Mouse (Mus musculus) activated CD4-positive, CD25-positive, alpha-beta regulatory T cell, adult 9 weeks (primary cell): ENCODE results near the gene Slc22a13. TPM values are rescaled to one million over a fixed set of nuclear protein-coding genes. Genes with fewer than 3 reads are reported as not detected.

ENCODE experiments used
- polyA plus RNA-seq: library from polyadenylated mRNA; unstranded; fragments of 100-300 nt; shearing (Covaris generic); gene quantifications from one replicate; pipeline ENCODE4 v1.2.1, GENCODE M21; 2017

Slc22a13 gene
- not detected for polyA plus RNA-seq

DNA sequence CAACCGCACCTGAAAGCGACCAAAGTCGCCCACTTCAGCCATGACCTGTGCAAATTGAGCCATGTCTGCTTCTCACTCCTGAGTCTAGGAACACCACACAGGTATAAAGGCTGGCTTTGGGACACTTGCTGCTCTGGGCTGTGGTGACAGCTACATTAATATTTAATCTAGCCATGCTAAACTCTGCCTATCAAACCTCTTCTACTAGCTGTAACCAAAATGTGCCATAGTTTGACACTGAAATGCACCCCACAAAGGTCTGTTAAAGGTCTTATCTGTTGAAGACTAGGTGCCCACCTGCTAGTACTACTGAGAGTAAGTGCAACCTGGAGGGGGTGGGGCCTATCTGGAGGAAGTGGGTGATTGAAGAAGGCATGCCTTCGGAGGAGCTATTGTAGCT is at the start of gene Slc22a13:
Gene Slc22a13, minus strand, starts transcription at position 101 of the 400 bp plus-strand sequence.

GRCm38 (mm10) chr9:119158861-119159260 is 50.0 kb downstream of the Slc22a13 start, which contains the start of gene Gm47289:
Gene Gm47289, plus strand, starts transcription at chr9:119159161.

DNA sequence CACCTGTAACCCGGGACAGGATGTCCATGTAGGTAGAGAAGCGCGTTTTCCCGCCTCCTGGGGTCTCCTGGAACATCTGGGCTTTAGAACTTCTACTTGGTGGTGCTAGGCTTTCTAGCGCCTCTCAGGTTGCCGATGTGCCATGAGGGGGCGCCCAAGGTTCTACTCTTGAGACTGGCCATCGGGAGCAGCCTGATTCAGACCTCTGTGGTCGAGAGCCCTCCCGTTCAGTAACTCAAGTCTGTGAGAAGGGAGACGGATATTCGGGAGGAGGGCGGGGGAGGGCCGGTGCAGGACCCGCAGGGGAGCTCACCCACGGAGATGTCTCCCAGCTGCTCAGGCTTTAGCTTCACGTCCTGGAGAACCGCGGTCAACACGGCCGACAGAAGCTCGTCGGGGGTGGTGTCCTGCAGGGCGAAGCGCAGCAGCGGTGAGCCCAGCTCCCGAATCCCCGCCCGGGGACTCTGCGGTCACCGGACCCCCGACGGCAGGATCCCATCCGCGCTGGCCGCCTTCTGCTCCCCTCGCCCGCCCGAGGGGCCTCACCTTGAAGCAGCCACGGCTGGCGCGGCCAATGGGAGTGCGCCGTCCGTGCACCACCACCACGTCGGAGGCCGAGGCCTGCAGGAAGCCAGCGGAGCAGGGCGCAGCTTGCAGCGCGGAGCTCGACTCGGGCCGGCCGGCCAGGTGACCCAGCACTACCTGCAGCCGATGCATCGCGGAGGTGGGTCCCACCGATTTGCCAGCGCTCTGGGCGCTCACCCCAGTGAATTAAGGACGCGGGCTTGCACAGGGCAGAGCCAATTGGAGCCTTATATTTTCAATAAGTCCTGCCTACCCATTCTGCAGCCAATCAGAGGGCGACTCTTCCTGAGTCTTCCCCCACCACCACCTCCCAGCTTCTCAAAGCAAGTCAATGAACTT is 52.4 kb downstream of the Slc22a13 start, which contains the start of gene Acaa1b:
Gene Acaa1b, minus strand, starts transcription at position 816 of the 924 bp plus-strand sequence.

Other genes starting within 250 kb of the Slc22a13 start
- 28.4 TPM for gene Vill, start 156.3 kb downstream of the Slc22a13 start, polyA plus RNA-seq
- 5.2 TPM for gene Plcd1, start 115.6 kb downstream of the Slc22a13 start, polyA plus RNA-seq
- 0.33 TPM for gene Dlec1, start 106.6 kb downstream of the Slc22a13 start, polyA plus RNA-seq
- 0.20 TPM for gene Acaa1b, start 52.0 kb downstream of the Slc22a13 start, polyA plus RNA-seq
- gene Gm47289, start 49.9 kb downstream of the Slc22a13 start, polyA plus RNA-seq = not detected
- gene Oxsr1, start 113.3 kb upstream of the Slc22a13 start, polyA plus RNA-seq = 8.2 TPM
- gene Acaa1a, start 130.6 kb upstream of the Slc22a13 start, polyA plus RNA-seq = 64.4 TPM
- 106 TPM for gene Myd88, start 132.3 kb upstream of the Slc22a13 start, polyA plus RNA-seq
- 0.87 TPM for gene Xylb, start 148.3 kb upstream of the Slc22a13 start, polyA plus RNA-seq
- gene Slc22a14, start 156.5 kb upstream of the Slc22a13 start, polyA plus RNA-seq = not detected
- not detected for gene Acvr2b, start 193.0 kb upstream of the Slc22a13 start, polyA plus RNA-seq
- 19.6 TPM for gene Exog, start 235.8 kb upstream of the Slc22a13 start, polyA plus RNA-seq